Mouse (Mus musculus): ENCODE data around the gene Slc17a8. TPM values are rescaled to one million over a fixed set of nuclear protein-coding genes. Genes with fewer than 3 reads are reported as not detected.
"Not testable (repeated sequence)": the region's sequence is repeated elsewhere in the genome, so short reads cannot be mapped to it uniquely, and the experiment has no call there.

Gene Slc17a8
- total RNA-seq, 2 experiments from 2014 or later, result not detected

GRCm38 (mm10) chr10:89589877-89590276, 31.2 kb downstream of the Slc17a8 start:
- no peak for DNase-seq

- DNase-seq, result no peak
These were observed 32.3 kb downstream of the Slc17a8 start for GRCm38 (mm10) chr10:89588708-89589107.

GRCm38 (mm10) chr10:89584709-89585108, 36.3 kb downstream of the Slc17a8 start:
- DNase-seq, result no peak

GRCm38 (mm10) chr10:89578801-89579200, 42.3 kb downstream of the Slc17a8 start:
- DNase-seq, result no peak

GRCm38 (mm10) chr10:89577666-89578065, 43.4 kb downstream of the Slc17a8 start:
- DNase-seq, result no peak

GRCm38 (mm10) chr10:89573421-89573820, 47.6 kb downstream of the Slc17a8 start:
- no peak for DNase-seq

GRCm38 (mm10) chr10:89572946-89573345, 48.1 kb downstream of the Slc17a8 start:
- no peak for DNase-seq

GRCm38 (mm10) chr10:89567391-89567790, 53.7 kb downstream of the Slc17a8 start:
- no peak for DNase-seq

- DNase-seq, result no peak
These were observed 55.6 kb downstream of the Slc17a8 start for GRCm38 (mm10) chr10:89565301-89566022.

- DNase-seq, result no peak
These were observed 58.9 kb downstream of the Slc17a8 start for GRCm38 (mm10) chr10:89562113-89562512.

- DNase-seq, result no peak
These were observed 61.7 kb downstream of the Slc17a8 start for GRCm38 (mm10) chr10:89559351-89559750.

- DNase-seq, result not testable (repeated sequence)
These were observed 66.2 kb downstream of the Slc17a8 start for GRCm38 (mm10) chr10:89554885-89555284.

- DNase-seq, result not testable (repeated sequence)
These were observed 67.2 kb downstream of the Slc17a8 start for GRCm38 (mm10) chr10:89553855-89554254.

GRCm38 (mm10) chr10:89553015-89553414, 68.0 kb downstream of the Slc17a8 start:
- DNase-seq, result no peak

GRCm38 (mm10) chr10:89551657-89552056, 69.4 kb downstream of the Slc17a8 start:
- no peak for DNase-seq

- DNase-seq, result no peak
These were observed 73.0 kb downstream of the Slc17a8 start for GRCm38 (mm10) chr10:89548028-89548427.

GRCm38 (mm10) chr10:89546989-89547388, 74.1 kb downstream of the Slc17a8 start:
- no peak for DNase-seq

GRCm38 (mm10) chr10:89543867-89544266, 77.2 kb downstream of the Slc17a8 start:
- DNase-seq, result peak; percentile 24

GRCm38 (mm10) chr10:89542321-89542720, 78.7 kb downstream of the Slc17a8 start:
- no peak for DNase-seq

GRCm38 (mm10) chr10:89532929-89533727, 87.9 kb downstream of the Slc17a8 start, which contains the start of gene Nr1h4:
Gene Nr1h4 (minus strand): TSS chr10:89533585.
- peak; percentile 72 for DNase-seq

- no peak for DNase-seq
These were observed 88.6 kb downstream of the Slc17a8 start for GRCm38 (mm10) chr10:89532451-89532850.

- DNase-seq, result no peak
These were observed 89.1 kb downstream of the Slc17a8 start for GRCm38 (mm10) chr10:89531976-89532375.

GRCm38 (mm10) chr10:89531194-89531634, 89.8 kb downstream of the Slc17a8 start:
- peak; percentile 72 for DNase-seq

- DNase-seq, result peak; percentile 51
These were observed 94.0 kb downstream of the Slc17a8 start for GRCm38 (mm10) chr10:89527054-89527453.

Data from heart, postnatal 4 days (tissue).